Mouse (Mus musculus) cerebellum, adult 2 months (tissue): Measurements from ENCODE around the gene Ttc3. TPM values are rescaled to one million over a fixed set of nuclear protein-coding genes. Genes with fewer than 3 reads are reported as not detected.

ENCODE experiments used
- DNase-seq, 2 experiments: peaks; one replicate each; pipeline ENCODE4 v3.0.0; 2021
- H3K27ac ChIP-seq: fragments of 200-500 bp; 2 replicates; pipeline ENCODE4 v1.5.1; 2012; ENCODE audit warnings: low read length, control low read depth, inconsistent platforms; ENCODE audit not compliant: insufficient read depth
- H3K27me3 ChIP-seq: fragments of 200-500 bp; 2 replicates; pipeline ENCODE4 v1.6.1; 2012; ENCODE audit warnings: inconsistent platforms, mild to moderate bottlenecking, low read length, moderate library complexity; ENCODE audit not compliant: control insufficient read depth, insufficient read depth
- H3K4me1 ChIP-seq: fragments of 200-500 bp; 2 replicates; pipeline ENCODE4 v1.6.1; 2011; ENCODE audit warnings: low read length; ENCODE audit not compliant: control insufficient read depth, insufficient read depth
- H3K4me3 ChIP-seq: fragments of 200-500 bp; replicated peaks from 2 replicates; pipeline ENCODE3; 2011; ENCODE audit warnings: mild to moderate bottlenecking, low read depth, low read length, control low read depth; ENCODE audit not compliant: insufficient read depth
- CTCF ChIP-seq: fragments of 200-500 bp; IDR thresholded peaks from 2 replicates; pipeline ENCODE4 v1.5.1; 2011; ENCODE audit warnings: low read depth, mild to moderate bottlenecking, control low read depth, low read length, moderate library complexity, borderline replicate concordance; ENCODE audit not compliant: insufficient read depth
- POLR2A ChIP-seq: fragments of 200-500 bp; IDR thresholded peaks from 2 replicates; pipeline ENCODE4 v1.6.1; 2011; ENCODE audit warnings: low read length, control low read depth, borderline replicate concordance; ENCODE audit not compliant: insufficient read depth
- WGBS: fragments of 180-500 bp; shearing (Covaris S2); methylation state at CpG from one replicate; pipeline ENCODE4 v1.1.7; 2018; 5-methylcytosine and 5-hydroxymethylcytosine counted together
- polyA plus RNA-seq: library from polyadenylated mRNA; depleted of rRNA; stranded (reverse); fragments of >200 nt; gene quantifications from 2 replicates; pipeline ENCODE4 v1.2.3, GENCODE M21; 2012; rRNA removed

Ttc3 gene
- polyA plus RNA-seq, 1 experiment = 301 TPM

DNA sequence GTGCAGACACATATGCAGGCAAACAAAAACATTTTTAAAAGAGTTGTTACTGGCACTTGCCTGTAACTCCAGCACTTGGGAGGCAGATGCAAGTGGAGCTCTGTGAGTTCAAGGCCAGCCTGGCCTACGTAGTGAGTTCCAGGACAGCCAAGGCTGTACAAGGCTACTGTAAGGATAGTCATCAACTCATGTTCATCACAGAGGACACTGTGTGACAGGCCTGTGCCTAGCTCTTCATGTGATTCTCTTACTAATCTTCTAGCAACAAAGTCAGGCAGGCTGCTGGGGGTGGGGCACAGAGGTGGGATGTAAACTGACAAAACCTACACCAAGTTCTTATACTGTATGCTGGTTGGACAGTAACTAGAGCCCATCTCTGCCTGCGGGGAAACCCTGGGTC is 136.7 kb downstream of the Ttc3 start:
- Histone ChIP-seq H3K4me1 (no peaks in the 10 kb centered on the region), H3K27me3 (no peaks in the 10 kb centered on the region), H3K27ac (no peak overlapping the region), H3K4me3 (no peak overlapping the region)
- 95% methylated on average over 2 of the region's 2 CpGs for WGBS
- TF ChIP-seq POLR2A = no peak
- TF ChIP-seq CTCF = no peak
- no peak for DNase-seq

DNA sequence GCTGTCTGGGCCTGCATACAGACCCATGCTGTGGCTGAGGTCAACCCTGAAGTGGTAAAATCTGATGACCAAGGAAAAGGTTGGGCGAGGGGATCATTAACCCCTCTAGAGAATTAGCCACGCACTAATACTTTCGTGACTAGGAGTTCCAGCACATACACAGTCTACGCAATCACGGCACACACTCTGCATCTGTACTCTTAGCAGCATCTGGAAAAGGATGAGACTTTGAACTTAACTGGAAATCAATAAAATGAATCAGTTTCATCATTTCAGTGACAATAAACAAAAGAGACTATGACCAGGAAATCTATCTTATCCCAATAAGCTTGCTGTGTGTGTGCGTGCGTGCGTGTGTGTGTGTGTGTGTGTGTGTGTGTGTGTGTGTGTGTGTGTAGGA is 138.4 kb downstream of the Ttc3 start:
- no peaks in the 10 kb centered on the region for H3K4me1 ChIP-seq
- H3K27me3 ChIP-seq = no peaks in the 10 kb centered on the region
- 95% methylated on average over 8 of the region's 8 CpGs for WGBS
- TF ChIP-seq CTCF = no peak
- H3K27ac ChIP-seq = no peak overlapping the region
- H3K4me3 ChIP-seq = no peak overlapping the region
- DNase-seq = no peak

DNA sequence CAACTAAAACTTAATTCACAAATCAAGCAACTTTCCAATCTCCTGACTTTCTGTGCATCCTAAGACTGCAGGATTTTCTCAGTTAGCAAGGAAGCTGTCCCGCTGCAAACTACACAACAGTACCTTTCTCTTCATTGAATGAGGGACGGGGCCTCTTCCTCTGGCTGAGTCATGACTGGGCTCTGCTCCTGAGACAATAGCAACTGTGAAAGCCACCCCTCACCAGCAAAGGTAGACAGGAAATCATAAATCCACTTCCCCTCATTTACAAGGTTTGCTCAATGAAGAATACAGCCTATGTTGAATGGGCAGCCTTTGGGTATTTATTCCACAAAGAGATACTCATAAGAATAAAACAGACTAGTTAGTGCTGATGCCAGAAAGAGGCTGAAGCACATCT is 139.6 kb downstream of the Ttc3 start:
- no peaks in the 10 kb centered on the region for H3K4me1 ChIP-seq
- 88% methylated on average over 2 of the region's 2 CpGs for WGBS
- DNase-seq = no peak
- H3K27me3 ChIP-seq = no peaks in the 10 kb centered on the region
- H3K4me3 ChIP-seq = no peak overlapping the region
- TF ChIP-seq CTCF (no peak), POLR2A (no peak)
- no peak overlapping the region for H3K27ac ChIP-seq

DNA sequence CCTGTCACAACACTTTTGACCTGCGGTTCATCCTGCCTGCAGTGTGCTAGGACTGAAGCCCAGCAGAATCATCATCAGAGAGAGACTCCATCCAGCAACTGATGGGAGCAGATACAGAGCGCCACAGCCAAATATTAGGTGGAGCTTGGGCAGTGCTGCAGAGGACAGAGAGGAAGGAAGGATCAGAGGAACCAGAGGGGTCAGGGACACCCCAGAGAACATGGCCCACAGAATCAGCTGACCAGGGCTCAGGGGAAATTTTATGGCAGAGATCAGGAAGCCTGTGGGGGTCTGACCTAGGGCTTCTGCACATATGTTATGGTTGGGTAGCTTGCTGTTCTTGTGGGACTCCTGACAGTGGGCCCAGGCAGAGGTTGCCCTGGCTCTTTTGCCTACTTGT is 147.2 kb downstream of the Ttc3 start:
- no peak for DNase-seq
- Histone ChIP-seq H3K27me3 (no peaks in the 10 kb centered on the region), H3K27ac (no peak overlapping the region), H3K4me1 (no peaks in the 10 kb centered on the region), H3K4me3 (no peak overlapping the region)
- 100% methylated on average over 2 of the region's 2 CpGs for WGBS
- no peak for TF ChIP-seq POLR2A
- TF ChIP-seq CTCF = no peak

Other genes with a start within 250 kb of the Ttc3 start
- gene Hlcs, start 57.0 kb upstream of the Ttc3 start, polyA plus RNA-seq = 17.5 and 19.3 TPM in 2 replicates
- 0.46 TPM in 2 replicates for gene Ripply3, start 42.2 kb upstream of the Ttc3 start, polyA plus RNA-seq
- 73.6 and 83.0 TPM in 2 replicates for gene Pigp, start 1.2 kb downstream of the Ttc3 start, polyA plus RNA-seq
- gene Vps26c, start 156.2 kb downstream of the Ttc3 start, polyA plus RNA-seq = 54.8 and 57.8 TPM in 2 replicates
- gene Dyrk1a, start 199.4 kb downstream of the Ttc3 start, polyA plus RNA-seq = 41.7 and 42.8 TPM in 2 replicates